22 mouse cellular contexts compared by ENCODE assay signal in the genomic region with DNA sequence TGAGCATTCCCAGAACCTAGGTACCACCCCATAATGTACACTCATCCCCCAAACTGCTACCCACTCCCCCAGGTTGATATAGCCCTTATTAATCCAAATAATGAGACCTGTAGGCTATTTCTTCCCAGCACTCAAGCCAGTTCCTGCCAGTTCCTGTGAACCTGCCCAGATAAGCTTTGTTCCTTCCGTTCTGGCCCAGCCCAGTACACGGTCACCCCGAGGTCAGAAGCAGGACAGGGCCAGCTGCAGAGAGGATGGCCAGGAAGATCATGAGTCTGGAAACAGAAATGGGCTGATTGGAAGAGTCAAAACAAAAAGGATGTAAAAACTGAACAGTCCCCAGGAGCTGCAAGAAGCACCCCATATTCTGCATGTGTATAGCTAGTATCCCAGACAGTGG. TPM values are rescaled to one million over a fixed set of nuclear protein-coding genes. Genes with fewer than 3 reads are reported as not detected.
DNase-seq lines count a peak whose midpoint lies in the region; ATAC-seq and TF ChIP-seq lines count a peak whose summit lies in the region.
"Had no signal": no experiment of that assay in that cellular context is flagged by ENCODE, and none has a peak within 500 bp of the region (broad histone marks: within the 10 kb centered on the region; RNA-seq: fewer than 3 reads in every experiment).

No protein-coding gene starts in this region.

- H3K4me2 ChIP-seq in heart, embryonic 12.5 days: no peak overlapping the region
- no peak overlapping the region for H3K4me2 ChIP-seq in kidney, embryonic 15.5 days
- no peak overlapping the region for H3K4me2 ChIP-seq in lung, postnatal 0 days (replicated peaks; ENCODE audit: low read depth, low read length)
- H3K4me2 ChIP-seq: embryonic facial prominence, embryonic 12.5 days; forebrain, embryonic 15.5 days; hindbrain, embryonic 13.5 days had no signal

- no peak overlapping the region for H3K9ac ChIP-seq in heart, embryonic 12.5 days
- no peak overlapping the region for H3K9ac ChIP-seq in kidney, embryonic 15.5 days
- no peak overlapping the region for H3K9ac ChIP-seq in lung, postnatal 0 days (replicated peaks; ENCODE audit: low read depth)
- H3K9ac ChIP-seq: embryonic facial prominence, embryonic 12.5 days; forebrain, embryonic 15.5 days; hindbrain, embryonic 13.5 days had no signal

- no peak overlapping the region for H3K4me3 ChIP-seq in heart, embryonic 12.5 days
- no peak overlapping the region for H3K4me3 ChIP-seq in kidney, adult 2 months (ENCODE audit: insufficient read depth, low read depth, low read length)
- no peak overlapping the region for H3K4me3 ChIP-seq in kidney, embryonic 15.5 days (replicated peaks)
- H3K4me3 ChIP-seq in lung, postnatal 0 days (ENCODE audit: low read depth, low read length): no peak overlapping the region
- H3K4me3 ChIP-seq: embryonic facial prominence, embryonic 12.5 days; forebrain, embryonic 15.5 days; heart, embryonic 10.5 days; hindbrain, embryonic 13.5 days had no signal

- no peak for TF ChIP-seq POLR2A in kidney, adult 2 months (IDR thresholded peaks at IDR 0.05; ENCODE audit: low read depth, low read length)

- no peak overlapping the region for H3K27ac ChIP-seq in heart, embryonic 12.5 days (ENCODE audit: poor library complexity, severe bottlenecking)
- H3K27ac ChIP-seq in kidney, adult 2 months (ENCODE audit: insufficient read depth, low read depth, low read length): no peak overlapping the region
- H3K27ac ChIP-seq in kidney, embryonic 15.5 days: no peak overlapping the region
- no peak overlapping the region for H3K27ac ChIP-seq in lung, postnatal 0 days (ENCODE audit: low read length)
- H3K27ac ChIP-seq: embryonic facial prominence, embryonic 12.5 days; forebrain, embryonic 15.5 days; heart, embryonic 10.5 days; hindbrain, embryonic 13.5 days; hindbrain, postnatal 0 days had no signal

- TF ChIP-seq CTCF in kidney, adult 2 months (conservative IDR thresholded peaks at IDR 0.05; ENCODE audit: insufficient read depth, insufficient read length, low read depth, low read length): no peak
- TF ChIP-seq CTCF in lung, postnatal 0 days (IDR thresholded peaks at IDR 0.05): no peak

- no peaks in the 10 kb centered on the region for H3K36me3 ChIP-seq in heart, embryonic 12.5 days
- H3K36me3 ChIP-seq in kidney, adult 2 months (ENCODE audit: control insufficient read depth, insufficient read depth, low read length): no peaks in the 10 kb centered on the region
- no peaks in the 10 kb centered on the region for H3K36me3 ChIP-seq in kidney, embryonic 15.5 days
- no peaks in the 10 kb centered on the region for H3K36me3 ChIP-seq in lung, postnatal 0 days (ENCODE audit: insufficient read depth, low read length)
- H3K36me3 ChIP-seq: embryonic facial prominence, embryonic 12.5 days; forebrain, embryonic 15.5 days; G1E; heart, embryonic 10.5 days; hindbrain, embryonic 13.5 days had no signal

- H3K27me3 ChIP-seq in heart, embryonic 12.5 days (replicated peaks): peaks cover 13% of the 10 kb centered on the region
- no peaks in the 10 kb centered on the region for H3K27me3 ChIP-seq in kidney, adult 2 months (replicated peaks; ENCODE audit: control insufficient read depth, insufficient read depth, low read length)
- H3K27me3 ChIP-seq in kidney, embryonic 15.5 days: no peaks in the 10 kb centered on the region
- H3K27me3 ChIP-seq in lung, postnatal 0 days (replicated peaks; ENCODE audit: insufficient read depth, low read length): no peaks in the 10 kb centered on the region
- H3K27me3 ChIP-seq: embryonic facial prominence, embryonic 12.5 days; forebrain, embryonic 15.5 days had no signal

- 42% methylated on average over 3 of the region's 3 CpGs for WGBS in heart, embryonic 12.5 days
- 41% methylated on average over 3 of the region's 3 CpGs for WGBS in kidney, adult 2 months
- WGBS in kidney, embryonic 15.5 days: 53% methylated on average over 3 of the region's 3 CpGs
- WGBS in lung, postnatal 0 days: 34% methylated on average over 3 of the region's 3 CpGs

- H3K9me3 ChIP-seq in heart, embryonic 12.5 days (replicated peaks): no peaks in the 10 kb centered on the region
- H3K9me3 ChIP-seq in kidney, embryonic 15.5 days (replicated peaks): no peaks in the 10 kb centered on the region
- no peaks in the 10 kb centered on the region for H3K9me3 ChIP-seq in lung, postnatal 0 days (ENCODE audit: low read length)
- H3K9me3 ChIP-seq: embryonic facial prominence, embryonic 12.5 days; forebrain, embryonic 15.5 days; heart, embryonic 10.5 days; hindbrain, embryonic 13.5 days had no signal

- ATAC-seq in heart, embryonic 12.5 days (ENCODE audit: insufficient number of reproducible peaks, low FRiP score): no peak
- no peak for ATAC-seq in kidney, embryonic 15.5 days (replicated peaks; ENCODE audit: low FRiP score)
- no peak for ATAC-seq in lung, postnatal 0 days
- ATAC-seq: CD4-positive, CD25-positive, alpha-beta regulatory T cell, adult 4 months; forebrain, embryonic 15.5 days; hindbrain, postnatal 0 days had no signal

- DNase-seq in adrenal gland, adult 2 months: peak; percentile 15
- DNase-seq in adrenal gland, adult 8-10 months: no peak
- peak; percentile 7 for DNase-seq in heart, adult 8-10 months (ENCODE audit: low spot score)
- peak; percentile 42 for DNase-seq in kidney, adult 2 months
- peak; percentile 34 for DNase-seq in lung, postnatal 0 days (ENCODE audit: low spot score)
- no peak for DNase-seq in lung, postnatal 14 days
- DNase-seq: adrenal gland, postnatal 14 days; B cell, adult 2 months; cerebellum, adult 11-12 months; cerebellum, adult 9-10 months; cerebellum, postnatal 25 days; gastrocnemius, postnatal 36 days had no signal

- no peak for TF ChIP-seq EP300 in lung, postnatal 0 days (IDR thresholded peaks at IDR 0.05)

- no peaks in the 10 kb centered on the region for H3K4me1 ChIP-seq in heart, embryonic 12.5 days (replicated peaks)
- H3K4me1 ChIP-seq in kidney, adult 2 months (ENCODE audit: control insufficient read depth, insufficient read depth, low read length): no peaks in the 10 kb centered on the region
- H3K4me1 ChIP-seq in kidney, embryonic 15.5 days: 0 out of 2 replicates have a peak, but pooled peaks cover 3% of the 10 kb centered on the region
- no peaks in the 10 kb centered on the region for H3K4me1 ChIP-seq in lung, postnatal 0 days (ENCODE audit: insufficient read depth, low read depth, low read length)
- H3K4me1 ChIP-seq: embryonic facial prominence, embryonic 12.5 days; heart, embryonic 10.5 days; hindbrain, embryonic 13.5 days had no signal

RNA-seq across cellular contexts. Expression of a gene that starts 20.3 kb away (rescaled TPM):
- total RNA-seq in adrenal gland, adult 2 months (2021): under 1 TPM; 0.21 to 0.29 TPM
- polyA plus RNA-seq in adrenal gland, adult 2 months (2012; rRNA removed): 0.13 and 0.69 TPM in 2 replicates
- total RNA-seq in adrenal gland, adult 8-10 months (2022): 1 to 10 TPM in 2 of 4 experiments, under 1 TPM in 2; 0.52 to 1.6 (median 0.99) TPM
- total RNA-seq in heart, adult 8-10 months (2022): under 1 TPM in 3 of 4 experiments, not detected in 1; 0.13 to 0.16 (median 0.16) TPM
- 0.05 TPM in 1 of 2 replicates, not detected in the other for polyA plus RNA-seq in heart, embryonic 12.5 days (2016; fragmentation: Nextera tagmentation; extraction: Ambion mirVana)
- polyA plus RNA-seq in kidney, adult 2 months (2012; rRNA removed): 0.24 and 0.25 TPM in 2 replicates
- 0.19 and 0.21 TPM in 2 replicates for polyA plus RNA-seq in kidney, embryonic 15.5 days (2015; fragmentation: Nextera tagmentation; extraction: Ambion mirVana)
- polyA plus RNA-seq in lung, postnatal 0 days (2015; fragmentation: Nextera tagmentation; extraction: Ambion mirVana): 1.7 and 2.7 TPM in 2 replicates
- total RNA-seq: G1E; hematopoietic stem cell, adult 5-6 weeks had no signal
- polyA plus RNA-seq: CD4-positive, CD25-positive, alpha-beta regulatory T cell, adult 4 months; G1E had no signal

Comparison
In these comparisons a context has a peak if more than half of its experiments do, and no peak if none do; other contexts are left out.
1. DNase-seq: peak in adrenal gland, adult 2 months (single experiment), heart, adult 8-10 months (single experiment), kidney, adult 2 months (single experiment) and lung, postnatal 0 days (single experiment); none in adrenal gland, adult 8-10 months (single experiment) and lung, postnatal 14 days (single experiment).